Mouse (Mus musculus): ENCODE measurements around the gene Lgals12. TPM values are rescaled to one million over a fixed set of nuclear protein-coding genes. Genes with fewer than 3 reads are reported as not detected.

Lgals12 gene
- total and polyA plus RNA-seq, 3 experiments, result not detected

DNA sequence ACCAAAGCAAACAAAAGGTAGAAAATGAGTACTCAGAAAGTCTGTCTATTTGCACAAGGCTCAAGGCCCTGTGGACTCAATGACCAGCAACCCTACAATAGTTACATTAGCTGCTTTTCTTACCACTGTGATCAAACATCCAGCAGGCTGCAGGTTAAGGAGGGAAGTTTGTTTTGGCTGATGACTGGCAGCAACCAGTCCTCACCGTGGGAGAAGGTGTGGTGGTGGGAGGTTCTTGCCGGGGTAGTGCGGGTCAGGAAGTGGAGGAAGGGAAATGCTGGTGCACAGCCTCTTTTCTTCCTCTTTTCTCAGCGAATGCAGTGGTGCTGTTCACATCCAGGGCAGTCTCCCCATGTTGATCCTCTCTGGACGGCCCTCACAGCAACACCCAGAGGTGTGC, 26.0 kb downstream of the Lgals12 start:
- in situ Hi-C loops (cut with MboI; ENCODE audit: low pct_ligation_motif_present, low pct_unique_long_range_greater_than_20kb, low sequenced_read_pairs), result no loop called here
- Histone ChIP-seq H3K9me3 (replicated peaks; ENCODE audit: low read length) (no peaks in the 10 kb centered on the region), H3K9ac (ENCODE audit: insufficient read depth, low read depth) (no peak overlapping the region), H3K79me2 (replicated peaks; ENCODE audit: control insufficient read depth, extremely low read depth, insufficient read depth, poor library complexity, severe bottlenecking) (no peaks in the 10 kb centered on the region), H3K4me1 (ENCODE audit: control insufficient read depth in 1 of 2, insufficient read depth in 2 of 2) (peaks cover 2 to 16% of the 10 kb centered on the region in 2 experiments; a peak in 3 of 4 replicates), H3K27me3 (replicated peaks) (no peaks in the 10 kb centered on the region), H3K27ac (ENCODE audit: insufficient read depth, low read depth) (no peak overlapping the region), H3K4me2 (ENCODE audit: insufficient read depth, low read depth, poor library complexity, severe bottlenecking) (no peak overlapping the region), H3K36me3 (replicated peaks in 1 of 2; ENCODE audit: control insufficient read depth in 1 of 2, insufficient read depth in 1 of 2, low read length in 1 of 2) (peaks cover 34 to 57% of the 10 kb centered on the region in 2 experiments), H3K4me3 (replicated peaks in 1 of 3; ENCODE audit: low read depth in 2 of 3, low read length in 2 of 3, poor library complexity in 1 of 3) (no peak overlapping the region)
- dilution Hi-C loops (cut with MboI; ENCODE audit: extremely low pct_ligation_motif_present, extremely low pct_unique_long_range_greater_than_20kb, low sequenced_read_pairs), result no loop called here
- no peak for TF ChIP-seq CHD1 (IDR thresholded peaks at IDR 0.05; ENCODE audit: low read depth, low read length)
- no peak for TF ChIP-seq MAFK (IDR thresholded peaks at IDR 0.05; ENCODE audit: insufficient replicate concordance, low read length)
- TF ChIP-seq GABPA (IDR thresholded peaks at IDR 0.05; ENCODE audit: insufficient replicate concordance, low read depth, low read length), result no peak
- no peak for TF ChIP-seq RCOR1 (conservative IDR thresholded peaks at IDR 0.05; ENCODE audit: low read depth, low read length)
- no peak for TF ChIP-seq SIN3A (IDR thresholded peaks at IDR 0.05; ENCODE audit: low read length)
- no peak for TF ChIP-seq ELF1 (IDR thresholded peaks at IDR 0.05; ENCODE audit: low read depth, low read length)
- no peak for TF ChIP-seq MYC (IDR thresholded peaks at IDR 0.05; ENCODE audit: low read depth, low read length)
- no peak for TF ChIP-seq E2F4 (IDR thresholded peaks at IDR 0.05; ENCODE audit: insufficient replicate concordance, low read depth, low read length)
- no peak for TF ChIP-seq ETS1 (conservative IDR thresholded peaks at IDR 0.05; ENCODE audit: low read depth, low read length)
- no peak for TF ChIP-seq EP300 (IDR thresholded peaks at IDR 0.05; ENCODE audit: low read length)
- no peak for TF ChIP-seq CHD2 (IDR thresholded peaks at IDR 0.05; ENCODE audit: low read length)
- TF ChIP-seq CTCF (conservative IDR thresholded peaks at IDR 0.05 in 1 of 2, IDR thresholded peaks at IDR 0.05 in 1 of 2; ENCODE audit: low read depth in 2 of 2, low read length in 2 of 2), result no peak
- no peak for TF ChIP-seq PAX5 (IDR thresholded peaks at IDR 0.05; ENCODE audit: low read length)
- no peak for TF ChIP-seq ZMIZ1 (IDR thresholded peaks at IDR 0.05; ENCODE audit: low read depth, low read length)
- no peak for TF ChIP-seq BHLHE40 (IDR thresholded peaks at IDR 0.05; ENCODE audit: low read depth, low read length)
- TF ChIP-seq ZKSCAN1 (IDR thresholded peaks at IDR 0.05; ENCODE audit: borderline replicate concordance, low read depth, low read length), result no peak
- TF ChIP-seq IRF4 (IDR thresholded peaks at IDR 0.05; ENCODE audit: low read depth, low read length), result no peak
- peak; percentile 15 for DNase-seq (ENCODE audit: extremely low read depth)

DNA sequence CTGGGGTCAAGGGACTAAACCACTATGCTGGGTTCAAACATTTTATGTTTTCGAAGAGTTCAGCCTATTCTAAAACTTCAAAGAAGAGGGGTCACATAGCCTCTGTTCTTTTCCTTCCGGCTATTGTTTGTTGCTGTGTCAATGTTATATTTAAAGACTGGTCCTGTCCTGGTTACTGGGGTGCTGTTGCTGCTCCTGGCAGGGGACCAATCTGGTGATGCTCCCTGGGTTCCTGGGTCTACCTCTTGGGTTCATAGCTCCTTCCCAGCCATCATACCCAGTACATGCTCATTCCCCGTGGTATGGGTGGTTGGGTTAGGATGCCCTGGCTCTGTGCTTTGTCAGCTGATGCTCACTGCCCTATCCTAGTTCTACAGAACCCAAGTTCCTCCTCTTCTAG, 29.3 kb downstream of the Lgals12 start:
- Histone ChIP-seq H3K4me2 (ENCODE audit: insufficient read depth, low read depth, poor library complexity, severe bottlenecking) (no peak overlapping the region), H3K9me3 (replicated peaks; ENCODE audit: low read length) (no peaks in the 10 kb centered on the region), H3K27ac (ENCODE audit: insufficient read depth, low read depth) (no peak overlapping the region), H3K9ac (ENCODE audit: insufficient read depth, low read depth) (no peak overlapping the region), H3K27me3 (replicated peaks) (no peaks in the 10 kb centered on the region), H3K4me1 (ENCODE audit: control insufficient read depth in 1 of 2, insufficient read depth in 2 of 2) (peaks cover under 1 to 19% of the 10 kb centered on the region in 2 experiments; a peak in 3 of 4 replicates), H3K4me3 (replicated peaks in 1 of 3; ENCODE audit: low read depth in 2 of 3, low read length in 2 of 3, poor library complexity in 1 of 3) (no peak overlapping the region), H3K36me3 (replicated peaks in 1 of 2; ENCODE audit: control insufficient read depth in 1 of 2, insufficient read depth in 1 of 2, low read length in 1 of 2) (peaks cover 43 to 55% of the 10 kb centered on the region in 2 experiments), H3K79me2 (replicated peaks; ENCODE audit: control insufficient read depth, extremely low read depth, insufficient read depth, poor library complexity, severe bottlenecking) (no peaks in the 10 kb centered on the region)
- in situ Hi-C loops (cut with MboI; ENCODE audit: low pct_ligation_motif_present, low pct_unique_long_range_greater_than_20kb, low sequenced_read_pairs), result no loop called here
- no peak for DNase-seq (ENCODE audit: extremely low read depth)
- no peak for TF ChIP-seq RAD21 (IDR thresholded peaks at IDR 0.05; ENCODE audit: low read depth, low read length)
- no peak for TF ChIP-seq KAT2A (IDR thresholded peaks at IDR 0.05; ENCODE audit: insufficient replicate concordance, low read length)
- TF ChIP-seq MAFK (IDR thresholded peaks at IDR 0.05; ENCODE audit: insufficient replicate concordance, low read length), result no peak
- TF ChIP-seq IRF4 (IDR thresholded peaks at IDR 0.05; ENCODE audit: low read depth, low read length), result no peak
- TF ChIP-seq UBTF (IDR thresholded peaks at IDR 0.05; ENCODE audit: low read depth, low read length), result no peak
- TF ChIP-seq USF2 (conservative IDR thresholded peaks at IDR 0.05; ENCODE audit: low read depth, low read length), result no peak
- TF ChIP-seq ZKSCAN1 (IDR thresholded peaks at IDR 0.05; ENCODE audit: borderline replicate concordance, low read depth, low read length), result no peak
- no peak for TF ChIP-seq TCF12 (IDR thresholded peaks at IDR 0.05; ENCODE audit: low read depth, low read length)
- TF ChIP-seq MXI1 (IDR thresholded peaks at IDR 0.05; ENCODE audit: low read depth, low read length), result no peak
- TF ChIP-seq MAX (IDR thresholded peaks at IDR 0.05; ENCODE audit: low read length), result no peak
- TF ChIP-seq JUND (conservative IDR thresholded peaks at IDR 0.05; ENCODE audit: low read depth, low read length), result no peak
- no peak for TF ChIP-seq JUN (IDR thresholded peaks at IDR 0.05; ENCODE audit: insufficient read depth, low read depth, low read length)
- no peak for TF ChIP-seq ZNF384 (IDR thresholded peaks at IDR 0.05; ENCODE audit: low read depth, low read length)
- no peak for TF ChIP-seq ZC3H11A (IDR thresholded peaks at IDR 0.05; ENCODE audit: low read depth, low read length)
- TF ChIP-seq MYC (IDR thresholded peaks at IDR 0.05; ENCODE audit: low read depth, low read length), result no peak
- dilution Hi-C loops (cut with MboI; ENCODE audit: extremely low pct_ligation_motif_present, extremely low pct_unique_long_range_greater_than_20kb, low sequenced_read_pairs), result no loop called here
